Mouse (Mus musculus) left cerebral cortex, adult 8-10 months (tissue): ENCODE results near the gene Tiam1. TPM values are rescaled to one million over a fixed set of nuclear protein-coding genes. Genes with fewer than 3 reads are reported as not detected.
A peak's percentile ranks its signal among the peaks of the same experiment; 100 is the strongest.

Source experiments
- DNase-seq, 2 experiments: peaks; one replicate each; pipeline ENCODE4 v3.0.0; 2022; ENCODE audit warnings: low spot score in 2 of 2
- total RNA-seq, 4 experiments: library from RNA; stranded (reverse); gene quantifications; 2 replicates each; pipeline ENCODE4 v1.2.4; 2022

Gene Tiam1
- total RNA-seq: 100 to 1,000 TPM in 3 of 4 experiments, 10 to 100 TPM in 1; 96.3 to 147 (median 119) TPM

GRCm38 (mm10) chr16:90143760-90144516, at the start of gene Tiam1:
TSS of gene Tiam1 (minus strand) at chr16:90143769.
- peak; percentile 96 for DNase-seq

- DNase-seq: no peak
These were observed 47.7 kb upstream of the Tiam1 start for GRCm38 (mm10) chr16:90191289-90191688.

GRCm38 (mm10) chr16:90187453-90187852, 43.9 kb upstream of the Tiam1 start:
- DNase-seq: no peak

- DNase-seq: peak; percentile 68 to 70
These were observed 42.5 kb upstream of the Tiam1 start for GRCm38 (mm10) chr16:90185928-90186588.

GRCm38 (mm10) chr16:90184135-90184534, 40.6 kb upstream of the Tiam1 start:
- no peak for DNase-seq

- DNase-seq: no peak
These were observed 38.1 kb upstream of the Tiam1 start for GRCm38 (mm10) chr16:90181673-90182072.

GRCm38 (mm10) chr16:90180975-90181374, 37.4 kb upstream of the Tiam1 start:
- no peak for DNase-seq

- DNase-seq: no peak
These were observed 36.3 kb upstream of the Tiam1 start for GRCm38 (mm10) chr16:90179892-90180291.

GRCm38 (mm10) chr16:90178404-90178803, 34.8 kb upstream of the Tiam1 start:
- no peak for DNase-seq

GRCm38 (mm10) chr16:90177425-90177824, 33.9 kb upstream of the Tiam1 start:
- DNase-seq: no peak

- peak in 1 of 2 experiments; percentile 82 for DNase-seq
These were observed 32.9 kb upstream of the Tiam1 start for GRCm38 (mm10) chr16:90176472-90176871.

GRCm38 (mm10) chr16:90171416-90171815, 27.8 kb upstream of the Tiam1 start:
- DNase-seq: no peak

- no peak for DNase-seq
These were observed 27.1 kb upstream of the Tiam1 start for GRCm38 (mm10) chr16:90170676-90171075.

GRCm38 (mm10) chr16:90169863-90170630, 26.5 kb upstream of the Tiam1 start:
- DNase-seq: no peak

- DNase-seq: peak in 1 of 2 experiments; percentile 60
These were observed 24.1 kb upstream of the Tiam1 start for GRCm38 (mm10) chr16:90167646-90168045.

- DNase-seq: no peak
These were observed 21.9 kb upstream of the Tiam1 start for GRCm38 (mm10) chr16:90165435-90165834.

- no peak for DNase-seq
These were observed 21.4 kb upstream of the Tiam1 start for GRCm38 (mm10) chr16:90164942-90165341.

- DNase-seq: no peak
These were observed 11.5 kb upstream of the Tiam1 start for GRCm38 (mm10) chr16:90155080-90155479.

- DNase-seq: no peak
These were observed 7.3 kb upstream of the Tiam1 start for GRCm38 (mm10) chr16:90150820-90151219.

- no peak for DNase-seq
These were observed 6.6 kb upstream of the Tiam1 start for GRCm38 (mm10) chr16:90150126-90150525.

- no peak for DNase-seq
These were observed 5.8 kb upstream of the Tiam1 start for GRCm38 (mm10) chr16:90149335-90149734.

GRCm38 (mm10) chr16:90145244-90145643, 1.7 kb upstream of the Tiam1 start:
- DNase-seq: no peak
